Mouse (Mus musculus) gastrocnemius, postnatal 14 days (tissue): ENCODE results near the gene Rab12. TPM values are rescaled to one million over a fixed set of nuclear protein-coding genes. Genes with fewer than 3 reads are reported as not detected.

ENCODE experiments used
- DNase-seq: peaks from one replicate; pipeline ENCODE4 v3.0.0; 2021; ENCODE audit warnings: mixed read lengths
- intact Hi-C: fragments of 180-260 bp; cut with DNase I; formaldehyde crosslinking; loops from one replicate; pipeline ENCODE4 v1.15.1; 2025; ENCODE audit warnings: low total_unique reads
- total RNA-seq, 2 experiments: library from RNA; stranded (reverse); gene quantifications; 2 replicates each; pipeline ENCODE4 v1.2.3; 2021

The Rab12 gene
- total RNA-seq, 2 experiments from 2014 or later, result 96.2 to 130 TPM

GRCm38 (mm10) chr17:66451143-66451542 lies 68.4 kb downstream of the Rab12 start:
- intact Hi-C loops, result no loop called here

GRCm38 (mm10) chr17:66450526-66451070 lies 68.9 kb downstream of the Rab12 start:
- intact Hi-C loops, result no loop called here
- no peak for DNase-seq

More at GRCm38 (mm10) chr17:66451143-66451542, 68.4 kb downstream of the Rab12 start:
- DNase-seq, result peak; percentile 85

DNA sequence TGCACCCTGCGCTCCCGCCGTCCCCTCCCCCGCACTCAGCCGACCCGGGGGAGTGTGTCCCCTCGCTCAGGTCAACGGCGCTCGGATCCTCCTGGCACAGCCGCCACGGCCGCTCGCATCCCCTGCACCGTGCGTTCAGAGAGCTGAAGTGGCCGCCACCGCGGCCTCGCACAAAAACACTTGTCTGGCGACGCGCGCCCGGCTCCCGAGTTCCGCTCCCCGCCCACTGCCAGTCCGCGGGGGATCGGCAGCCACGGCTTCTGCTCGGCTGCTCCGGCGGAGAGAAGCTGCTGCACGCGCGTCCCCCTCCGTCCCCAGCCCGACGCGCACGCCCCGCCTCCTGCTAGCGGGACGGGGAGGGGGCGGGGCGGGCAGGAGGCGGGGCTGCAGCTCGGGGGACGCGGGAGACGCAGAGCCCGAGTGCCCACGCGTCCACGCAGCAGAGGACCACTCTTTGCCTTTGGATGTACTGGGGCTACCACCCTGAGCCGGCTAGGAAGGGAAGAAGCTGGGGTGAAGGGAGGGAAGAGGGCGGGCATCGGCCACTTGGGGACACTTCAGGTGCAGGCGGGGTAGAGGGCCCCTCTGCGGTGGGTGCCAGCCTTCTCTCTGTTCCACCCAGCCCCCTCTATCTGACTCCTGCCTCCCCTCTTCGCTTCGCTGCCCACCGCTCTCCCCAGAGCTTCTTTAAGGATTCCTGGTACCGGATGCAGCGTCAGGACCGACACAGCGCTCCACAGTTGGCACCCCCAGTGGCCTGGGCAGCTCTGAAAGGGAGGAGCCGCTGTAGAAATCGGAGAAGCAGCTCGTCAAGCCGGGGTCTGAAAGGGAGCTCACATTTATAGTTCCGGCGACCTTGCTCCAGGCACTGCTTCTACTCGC lies 69.8 kb downstream of the Rab12 start, which contains the start of gene Mtcl1:
Gene Mtcl1 (minus strand): TSS at position 291 of the 882 bp plus-strand sequence.
- DNase-seq, result peak; percentile 73
- intact Hi-C loops, result loop anchor here (5.0 kb wide), 1 partner anchor 38 kb away; no protein-coding TSS in a partner anchor

GRCm38 (mm10) chr17:66448421-66449405 lies 70.8 kb downstream of the Rab12 start:
- intact Hi-C loops, result loop anchor here (5.0 kb wide), 1 partner anchor 39 kb away; no protein-coding TSS in a partner anchor
- peak; percentile 54 for DNase-seq

DNA sequence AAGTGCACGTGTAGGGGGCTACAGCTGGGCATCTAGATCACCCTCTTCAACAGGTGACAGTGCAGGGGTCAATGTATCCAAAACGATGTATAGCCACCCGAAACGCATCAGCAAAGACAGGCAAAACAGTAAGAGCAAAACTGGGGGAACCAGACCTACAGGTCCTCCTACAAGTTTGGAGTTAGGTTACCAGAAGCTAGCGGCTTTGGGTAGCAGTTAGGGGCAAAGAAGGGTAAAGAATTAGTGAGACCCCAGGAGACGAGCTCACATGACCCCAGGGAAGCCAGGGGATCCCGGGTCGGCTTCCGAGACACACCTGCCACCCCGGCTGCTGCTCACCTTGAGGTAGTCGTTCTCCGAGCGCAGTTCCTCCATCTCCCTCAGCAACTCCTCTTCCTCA lies 71.6 kb downstream of the Rab12 start:
- intact Hi-C loops, result loop anchor here (5.0 kb wide), 1 partner anchor 39 kb away; no protein-coding TSS in a partner anchor
- no peak for DNase-seq

DNA sequence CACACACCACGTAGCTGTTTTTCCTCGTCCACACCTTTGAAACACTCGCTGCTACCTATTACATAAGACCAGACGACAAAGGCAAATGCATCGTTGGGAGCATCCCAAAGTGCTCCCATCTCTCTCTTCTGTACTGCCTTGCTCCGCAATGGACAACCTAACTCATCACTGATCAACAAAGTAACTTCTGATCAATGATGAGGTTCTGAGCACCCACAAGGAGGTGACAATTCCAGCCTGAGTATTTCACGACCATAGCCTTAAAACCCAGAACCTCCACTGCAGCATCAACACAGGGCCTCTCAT lies 72.6 kb downstream of the Rab12 start:
- DNase-seq, result no peak
- intact Hi-C loops, result loop anchor here (5.0 kb wide), 1 partner anchor 40 kb away; no protein-coding TSS in a partner anchor

- intact Hi-C loops, result loop anchor here (5.0 kb wide), 1 partner anchor 41 kb away; no protein-coding TSS in a partner anchor
- no peak for DNase-seq
Measured at GRCm38 (mm10) chr17:66446196-66447006, 73.1 kb downstream of the Rab12 start.

Other genes with a start within 250 kb of the Rab12 start
- 1 to 10 TPM; 7.6 to 9.2 TPM for gene Mtcl1, start 70.0 kb downstream of the Rab12 start, total RNA-seq
- gene Themis3, start 74.9 kb upstream of the Rab12 start, total RNA-seq, result not detected